Mouse (Mus musculus) lung, embryonic 15.5 days (tissue): ENCODE results near the gene Pi4ka. TPM values are rescaled to one million over a fixed set of nuclear protein-coding genes. Genes with fewer than 3 reads are reported as not detected.

ENCODE experiments used
- ATAC-seq: fragments of 200-750 bp; cut with Nextera tagmentation; 2 replicates; pipeline ENCODE4 v1.8.0; 2017; ENCODE audit warnings: moderate number of reproducible peaks, borderline replicate concordance; ENCODE audit not compliant: low FRiP score, low TSS enrichment; ENCODE audit errors: extremely low read depth
- H3K27ac ChIP-seq: fragments of 300-500 bp; sonication (generic); 2 replicates; pipeline ENCODE4 v1.5.1; 2015; ENCODE audit warnings: moderate library complexity, mild to moderate bottlenecking, inconsistent platforms
- H3K27me3 ChIP-seq: fragments of 300-500 bp; sonication (generic); 2 replicates; pipeline ENCODE4 v1.6.1; 2015; ENCODE audit warnings: inconsistent platforms
- H3K36me3 ChIP-seq: fragments of 300-500 bp; sonication (generic); 2 replicates; pipeline ENCODE4 v1.6.1; 2015; ENCODE audit warnings: inconsistent platforms
- H3K4me1 ChIP-seq: fragments of 300-500 bp; sonication (generic); 2 replicates; pipeline ENCODE4 v1.6.1; 2015; ENCODE audit warnings: inconsistent platforms
- H3K4me2 ChIP-seq: fragments of 300-500 bp; sonication (generic); 2 replicates; pipeline ENCODE4 v1.6.1; 2015; ENCODE audit warnings: inconsistent platforms, mild to moderate bottlenecking, moderate library complexity
- H3K4me3 ChIP-seq: fragments of 300-500 bp; sonication (generic); 2 replicates; pipeline ENCODE4 v1.5.1; 2015; ENCODE audit warnings: mild to moderate bottlenecking, inconsistent platforms
- H3K9ac ChIP-seq: fragments of 300-500 bp; sonication (generic); 2 replicates; pipeline ENCODE4 v1.6.1; 2015; ENCODE audit warnings: inconsistent platforms
- H3K9me3 ChIP-seq: fragments of 300-500 bp; sonication (generic); 2 replicates; pipeline ENCODE4 v1.6.1; 2016; ENCODE audit warnings: inconsistent platforms
- WGBS: fragments of 180-500 bp; shearing (Covaris S2); methylation state at CpG from one replicate; pipeline ENCODE4 v1.1.7; 2015; 5-methylcytosine and 5-hydroxymethylcytosine counted together
- polyA plus RNA-seq: library from polyadenylated mRNA; unstranded; fragments of >200 nt; fragmentation: Nextera tagmentation; extraction: Ambion mirVana; gene quantifications from 2 replicates; pipeline ENCODE4 v1.2.1, GENCODE M21; 2015

Gene Pi4ka
- 23.4 and 29.1 TPM in 2 replicates for polyA plus RNA-seq

GRCm38 (mm10) chr16:17405736-17406443, at the start of gene Pi4ka, which contains the start of gene Snap29:
Gene Pi4ka (minus strand): TSS chr16:17406314.
Gene Snap29 (plus strand): TSS chr16:17405986.
- H3K36me3 ChIP-seq, result no peaks in the 10 kb centered on the region
- peak within 1 kb of the TSS; percentile 86 for H3K4me3 ChIP-seq
- peak within 1 kb of the TSS; percentile 81 for H3K4me2 ChIP-seq
- peak within 1 kb of the TSS; percentile 51 for H3K27ac ChIP-seq
- peak; percentile 98 for ATAC-seq
- H3K9ac ChIP-seq, result peak within 1 kb of the TSS; percentile 69
- peaks cover 21% of the 10 kb centered on the region for H3K4me1 ChIP-seq
- WGBS, result under 1% methylated on average over 56 of the region's 69 CpGs
- no peaks in the 10 kb centered on the region for H3K27me3 ChIP-seq
- no peaks in the 10 kb centered on the region for H3K9me3 ChIP-seq

GRCm38 (mm10) chr16:17452373-17452715, 46.2 kb upstream of the Pi4ka start:
- H3K27me3 ChIP-seq, result no peaks in the 10 kb centered on the region
- H3K27ac ChIP-seq, result peak overlapping the region; percentile 94
- peaks cover 16% of the 10 kb centered on the region; the same call in 1 of the 2 replicates for H3K36me3 ChIP-seq
- peak overlapping the region; percentile 87 for H3K9ac ChIP-seq
- peak overlapping the region; percentile 81 for H3K4me2 ChIP-seq
- peaks cover 21% of the 10 kb centered on the region for H3K4me1 ChIP-seq
- H3K4me3 ChIP-seq, result peak overlapping the region; percentile 80
- peak; percentile 32; the same call in 1 of the 2 replicates for ATAC-seq
- WGBS, result under 1% methylated on average over 24 of the region's 24 CpGs
- H3K9me3 ChIP-seq, result no peaks in the 10 kb centered on the region

GRCm38 (mm10) chr16:17451541-17452372, 45.6 kb upstream of the Pi4ka start, which contains the start of gene Crkl:
Gene Crkl (plus strand): TSS chr16:17451987.
- peak; percentile 97 for ATAC-seq
- under 1% methylated on average over 62 of the region's 63 CpGs for WGBS

GRCm38 (mm10) chr16:17432576-17432975, 26.5 kb upstream of the Pi4ka start:
- H3K27me3 ChIP-seq, result no peaks in the 10 kb centered on the region
- no peak overlapping the region for H3K27ac ChIP-seq
- H3K9ac ChIP-seq, result no peak overlapping the region
- H3K9me3 ChIP-seq, result no peaks in the 10 kb centered on the region
- H3K4me3 ChIP-seq, result no peak overlapping the region
- H3K4me2 ChIP-seq, result no peak overlapping the region
- no peaks in the 10 kb centered on the region for H3K4me1 ChIP-seq
- ATAC-seq, result no peak
- H3K36me3 ChIP-seq, result peaks cover 4% of the 10 kb centered on the region; the same call in 1 of the 2 replicates
- 63% methylated on average over 2 of the region's 2 CpGs for WGBS

More at GRCm38 (mm10) chr16:17451541-17452372, 45.6 kb upstream of the Pi4ka start, which contains the start of gene Crkl:
- Histone ChIP-seq H3K9me3 (no peaks in the 10 kb centered on the region), H3K4me3 (peak within 1 kb of the TSS; percentile 80), H3K4me2 (peak within 1 kb of the TSS; percentile 81), H3K27ac (peak within 1 kb of the TSS; percentile 94), H3K9ac (peak within 1 kb of the TSS; percentile 87), H3K36me3 (0 out of 2 replicates have a peak, but pooled peaks cover 12% of the 10 kb centered on the region), H3K27me3 (no peaks in the 10 kb centered on the region), H3K4me1 (peaks cover 21% of the 10 kb centered on the region)

- Histone ChIP-seq H3K36me3 (peaks cover 41% of the 10 kb centered on the region), H3K4me1 (no peaks in the 10 kb centered on the region), H3K27ac (no peak overlapping the region), H3K9ac (no peak overlapping the region), H3K4me2 (no peak overlapping the region), H3K9me3 (no peaks in the 10 kb centered on the region), H3K27me3 (no peaks in the 10 kb centered on the region), H3K4me3 (no peak overlapping the region)
- ATAC-seq, result no peak
- 72% methylated on average over 3 of the region's 3 CpGs for WGBS
Measured at GRCm38 (mm10) chr16:17423021-17423420, 16.9 kb upstream of the Pi4ka start.

- Histone ChIP-seq H3K36me3 (no peaks in the 10 kb centered on the region), H3K27ac (no peak overlapping the region), H3K4me2 (no peak overlapping the region), H3K9me3 (no peaks in the 10 kb centered on the region), H3K27me3 (no peaks in the 10 kb centered on the region), H3K4me1 (peaks cover 11% of the 10 kb centered on the region; the same call in 1 of the 2 replicates), H3K9ac (no peak overlapping the region), H3K4me3 (no peak overlapping the region)
- no peak for ATAC-seq
- 24% methylated on average over 4 of the region's 4 CpGs for WGBS
Measured at GRCm38 (mm10) chr16:17410209-17410608, 4.1 kb upstream of the Pi4ka start.

GRCm38 (mm10) chr16:17409046-17409445, 2.9 kb upstream of the Pi4ka start:
- H3K27me3 ChIP-seq, result no peaks in the 10 kb centered on the region
- 94% methylated on average over 2 of the region's 2 CpGs for WGBS

GRCm38 (mm10) chr16:17406512-17407231, 558 bp upstream of the Pi4ka start:
- Histone ChIP-seq H3K9ac (peak overlapping the region; percentile 69), H3K27me3 (no peaks in the 10 kb centered on the region), H3K4me3 (peak overlapping the region; percentile 86), H3K4me2 (peak overlapping the region; percentile 58), H3K9me3 (no peaks in the 10 kb centered on the region), H3K4me1 (peaks cover 21% of the 10 kb centered on the region), H3K27ac (no peak overlapping the region), H3K36me3 (no peaks in the 10 kb centered on the region)
- WGBS, result 24% methylated on average over 9 of the region's 9 CpGs
- no peak for ATAC-seq

More at GRCm38 (mm10) chr16:17409046-17409445, 2.9 kb upstream of the Pi4ka start:
- H3K4me2 ChIP-seq, result no peak overlapping the region
- no peak for ATAC-seq
- H3K9ac ChIP-seq, result no peak overlapping the region
- H3K9me3 ChIP-seq, result no peaks in the 10 kb centered on the region
- no peak overlapping the region for H3K27ac ChIP-seq
- H3K36me3 ChIP-seq, result no peaks in the 10 kb centered on the region
- no peak overlapping the region for H3K4me3 ChIP-seq
- peaks cover 21% of the 10 kb centered on the region for H3K4me1 ChIP-seq

GRCm38 (mm10) chr16:17405271-17405696, 830 bp downstream of the Pi4ka start:
- ATAC-seq, result peak; percentile 83
- WGBS, result under 1% methylated on average over 22 of the region's 22 CpGs
- Histone ChIP-seq H3K27me3 (no peaks in the 10 kb centered on the region), H3K9ac (peak overlapping the region; percentile 62), H3K4me1 (peaks cover 20% of the 10 kb centered on the region), H3K27ac (peak overlapping the region; percentile 51; the same call in 1 of the 2 replicates), H3K9me3 (no peaks in the 10 kb centered on the region), H3K4me3 (peak overlapping the region; percentile 86), H3K4me2 (peak overlapping the region; percentile 81), H3K36me3 (no peaks in the 10 kb centered on the region)

GRCm38 (mm10) chr16:17402855-17403254, 3.3 kb downstream of the Pi4ka start:
- peaks cover 17% of the 10 kb centered on the region for H3K4me1 ChIP-seq
- H3K4me2 ChIP-seq, result no peak overlapping the region
- no peak overlapping the region for H3K9ac ChIP-seq
- WGBS, result 88% methylated on average over 1 of the region's 1 CpGs
- H3K9me3 ChIP-seq, result no peaks in the 10 kb centered on the region
- ATAC-seq, result no peak
- H3K36me3 ChIP-seq, result no peaks in the 10 kb centered on the region
- no peaks in the 10 kb centered on the region for H3K27me3 ChIP-seq
- no peak overlapping the region for H3K4me3 ChIP-seq
- no peak overlapping the region for H3K27ac ChIP-seq

GRCm38 (mm10) chr16:17392784-17393183, 13.3 kb downstream of the Pi4ka start:
- no peaks in the 10 kb centered on the region for H3K9me3 ChIP-seq
- H3K9ac ChIP-seq, result no peak overlapping the region
- no peak overlapping the region for H3K4me3 ChIP-seq
- ATAC-seq, result no peak
- 53% methylated on average over 4 of the region's 4 CpGs for WGBS
- H3K4me1 ChIP-seq, result no peaks in the 10 kb centered on the region
- H3K27me3 ChIP-seq, result no peaks in the 10 kb centered on the region
- no peak overlapping the region for H3K4me2 ChIP-seq
- no peak overlapping the region for H3K27ac ChIP-seq
- H3K36me3 ChIP-seq, result no peaks in the 10 kb centered on the region
